13 mouse cellular contexts compared by ENCODE assay signal in genomic region chr5:101323041-101323950, GRCm38 (mm10).
A peak's percentile ranks its signal among the peaks of the same experiment; 100 is the strongest.
DNase-seq lines count a peak whose midpoint lies in the region; ATAC-seq and TF ChIP-seq lines count a peak whose summit lies in the region.
"Had no signal": no experiment of that assay in that cellular context is flagged by ENCODE, and none has a peak within 500 bp of the region (broad histone marks: within the 10 kb centered on the region; RNA-seq: fewer than 3 reads in every experiment).

No protein-coding gene starts in this region.

- ATAC-seq in intestine, embryonic 14.5 days (replicated peaks; ENCODE audit: low FRiP score, low TSS enrichment, low read depth), result no peak
- no peak for ATAC-seq in intestine, postnatal 0 days
- peak; percentile 51 for ATAC-seq in forebrain, embryonic 12.5 days (ENCODE audit: low FRiP score)
- no peak for ATAC-seq in limb, embryonic 12.5 days (ENCODE audit: insufficient number of reproducible peaks, insufficient read depth, low FRiP score, low TSS enrichment, low read depth)
- ATAC-seq in neural tube, embryonic 13.5 days (ENCODE audit: low read depth), result no peak
- ATAC-seq: Patski had no signal

- H3K27ac ChIP-seq in intestine, embryonic 14.5 days (ENCODE audit: low read depth), result no peak overlapping the region
- no peak overlapping the region for H3K27ac ChIP-seq in intestine, postnatal 0 days (ENCODE audit: low read depth, low read length)
- H3K27ac ChIP-seq in forebrain, embryonic 12.5 days, result no peak overlapping the region
- H3K27ac ChIP-seq in limb, embryonic 12.5 days, result no peak overlapping the region
- no peak overlapping the region for H3K27ac ChIP-seq in neural tube, embryonic 13.5 days (replicated peaks)
- H3K27ac ChIP-seq: liver, embryonic 15.5 days; stomach, embryonic 15.5 days had no signal

- TF ChIP-seq CTCF in intestine, postnatal 0 days (IDR thresholded peaks at IDR 0.05; ENCODE audit: low read depth), result no peak

- H3K9me3 ChIP-seq in intestine, embryonic 14.5 days (ENCODE audit: control insufficient read depth, low read length), result no peaks in the 10 kb centered on the region
- no peaks in the 10 kb centered on the region for H3K9me3 ChIP-seq in intestine, postnatal 0 days (ENCODE audit: control insufficient read depth)
- no peaks in the 10 kb centered on the region for H3K9me3 ChIP-seq in forebrain, embryonic 12.5 days
- no peaks in the 10 kb centered on the region for H3K9me3 ChIP-seq in limb, embryonic 12.5 days
- no peaks in the 10 kb centered on the region for H3K9me3 ChIP-seq in neural tube, embryonic 13.5 days
- H3K9me3 ChIP-seq: liver, embryonic 15.5 days; stomach, embryonic 15.5 days had no signal

- DNase-seq in intestine, embryonic 14.5 days (ENCODE audit: low spot score), result no peak
- no peak for DNase-seq in thymus, postnatal 36 days
- no peak for DNase-seq in cerebellum, adult 18-20 months
- DNase-seq in heart, adult 18-20 months, result no peak
- DNase-seq: cerebellum, postnatal 25 days; gastrocnemius, postnatal 25 days had no signal

- H3K27me3 ChIP-seq in intestine, embryonic 14.5 days (replicated peaks; ENCODE audit: control insufficient read depth, insufficient read depth, low read length), result no peaks in the 10 kb centered on the region
- H3K27me3 ChIP-seq in intestine, postnatal 0 days (replicated peaks; ENCODE audit: control insufficient read depth, insufficient read depth, low read length), result no peaks in the 10 kb centered on the region
- peaks cover 82% of the 10 kb centered on the region for H3K27me3 ChIP-seq in forebrain, embryonic 12.5 days
- peaks cover 15% of the 10 kb centered on the region; the same call in 1 of the 2 replicates for H3K27me3 ChIP-seq in limb, embryonic 12.5 days
- peaks cover 95% of the 10 kb centered on the region for H3K27me3 ChIP-seq in neural tube, embryonic 13.5 days
- H3K27me3 ChIP-seq: liver, embryonic 15.5 days; stomach, embryonic 15.5 days had no signal

- no peak overlapping the region for H3K9ac ChIP-seq in intestine, embryonic 14.5 days (ENCODE audit: low read length)
- no peak overlapping the region for H3K9ac ChIP-seq in intestine, postnatal 0 days (ENCODE audit: low read depth, low read length)
- H3K9ac ChIP-seq in forebrain, embryonic 12.5 days, result no peak overlapping the region
- no peak overlapping the region for H3K9ac ChIP-seq in limb, embryonic 12.5 days (replicated peaks)
- H3K9ac ChIP-seq in neural tube, embryonic 13.5 days, result no peak overlapping the region
- H3K9ac ChIP-seq: liver, embryonic 15.5 days; stomach, embryonic 15.5 days had no signal

- H3K36me3 ChIP-seq in intestine, embryonic 14.5 days (ENCODE audit: control insufficient read depth, insufficient read depth, low read length), result no peaks in the 10 kb centered on the region
- H3K36me3 ChIP-seq in intestine, postnatal 0 days (ENCODE audit: control insufficient read depth, insufficient read depth), result no peaks in the 10 kb centered on the region
- H3K36me3 ChIP-seq in forebrain, embryonic 12.5 days (replicated peaks), result no peaks in the 10 kb centered on the region
- H3K36me3 ChIP-seq in limb, embryonic 12.5 days, result no peaks in the 10 kb centered on the region
- no peaks in the 10 kb centered on the region for H3K36me3 ChIP-seq in neural tube, embryonic 13.5 days
- H3K36me3 ChIP-seq: liver, embryonic 15.5 days; stomach, embryonic 15.5 days had no signal

- H3K4me2 ChIP-seq in intestine, embryonic 14.5 days (ENCODE audit: low read length), result peak overlapping the region; percentile 22
- H3K4me2 ChIP-seq in intestine, postnatal 0 days (replicated peaks; ENCODE audit: low read depth), result no peak overlapping the region
- peak overlapping the region; percentile 32 for H3K4me2 ChIP-seq in forebrain, embryonic 12.5 days
- H3K4me2 ChIP-seq in limb, embryonic 12.5 days, result peak overlapping the region; percentile 42
- peak overlapping the region; percentile 28; the same call in 1 of the 2 replicates for H3K4me2 ChIP-seq in neural tube, embryonic 13.5 days
- H3K4me2 ChIP-seq: liver, embryonic 15.5 days; stomach, embryonic 15.5 days had no signal

- H3K4me3 ChIP-seq in intestine, embryonic 14.5 days (ENCODE audit: low read depth, low read length), result no peak overlapping the region
- H3K4me3 ChIP-seq in intestine, postnatal 0 days (ENCODE audit: low read depth, low read length), result no peak overlapping the region
- H3K4me3 ChIP-seq in forebrain, embryonic 12.5 days (replicated peaks), result no peak overlapping the region; the same call in 1 of the 2 replicates
- H3K4me3 ChIP-seq in limb, embryonic 12.5 days (replicated peaks), result no peak overlapping the region
- H3K4me3 ChIP-seq in neural tube, embryonic 13.5 days, result no peak overlapping the region
- H3K4me3 ChIP-seq: liver, embryonic 15.5 days; stomach, embryonic 15.5 days had no signal

- H3K4me1 ChIP-seq in intestine, embryonic 14.5 days (replicated peaks; ENCODE audit: control insufficient read depth, insufficient read depth, low read length), result 0 out of 2 replicates have a peak, but pooled peaks cover 4% of the 10 kb centered on the region
- no peaks in the 10 kb centered on the region for H3K4me1 ChIP-seq in intestine, postnatal 0 days (replicated peaks; ENCODE audit: control insufficient read depth, insufficient read depth, low read length)
- peaks cover 13% of the 10 kb centered on the region for H3K4me1 ChIP-seq in forebrain, embryonic 12.5 days
- H3K4me1 ChIP-seq in limb, embryonic 12.5 days (replicated peaks), result peaks cover 11% of the 10 kb centered on the region
- H3K4me1 ChIP-seq in neural tube, embryonic 13.5 days (replicated peaks), result peaks cover 12% of the 10 kb centered on the region; the same call in 1 of the 2 replicates
- H3K4me1 ChIP-seq: liver, embryonic 15.5 days; stomach, embryonic 15.5 days had no signal

- 15% methylated on average over 20 of the region's 20 CpGs for WGBS in intestine, embryonic 14.5 days
- WGBS in intestine, postnatal 0 days, result 24% methylated on average over 20 of the region's 20 CpGs
- WGBS in forebrain, embryonic 12.5 days, result under 1% methylated on average over 20 of the region's 20 CpGs
- 10% methylated on average over 20 of the region's 20 CpGs for WGBS in limb, embryonic 12.5 days
- 3% methylated on average over 20 of the region's 20 CpGs for WGBS in neural tube, embryonic 13.5 days
